Mouse (Mus musculus): ENCODE results near the gene Stpg2.

The Stpg2 gene

GRCm38 (mm10) chr3:139733156-139733555, 527.7 kb downstream of the Stpg2 start:
- DNase-seq (ENCODE audit: low read depth), result no peak

GRCm38 (mm10) chr3:139739388-139739787, 533.9 kb downstream of the Stpg2 start:
- no peak for DNase-seq (ENCODE audit: low read depth)

All from NIH3T3 (cell line).